Mouse (Mus musculus) hindbrain, embryonic 13.5 days (tissue): Measurements from ENCODE around the gene Rnf181. TPM values are rescaled to one million over a fixed set of nuclear protein-coding genes. Genes with fewer than 3 reads are reported as not detected.

Experiments
- ATAC-seq: fragments of 200-750 bp; cut with Nextera tagmentation; 2 replicates; pipeline ENCODE4 v1.8.0; 2017; ENCODE audit warnings: moderate TSS enrichment; ENCODE audit not compliant: low FRiP score
- H3K27ac ChIP-seq: fragments of 300-500 bp; sonication (generic); 2 replicates; pipeline ENCODE4 v1.5.1; 2015; ENCODE audit warnings: inconsistent platforms, mild to moderate bottlenecking, moderate library complexity
- H3K27me3 ChIP-seq: fragments of 300-500 bp; sonication (generic); 2 replicates; pipeline ENCODE4 v1.6.1; 2015; ENCODE audit warnings: mild to moderate bottlenecking, inconsistent platforms
- H3K36me3 ChIP-seq: fragments of 300-500 bp; sonication (generic); 2 replicates; pipeline ENCODE4 v1.6.1; 2015; ENCODE audit warnings: mild to moderate bottlenecking, inconsistent platforms
- H3K4me1 ChIP-seq: fragments of 300-500 bp; sonication (generic); replicated peaks from 2 replicates; pipeline ENCODE4 v1.6.1; 2015; ENCODE audit warnings: inconsistent platforms
- H3K4me2 ChIP-seq: fragments of 300-500 bp; sonication (generic); 2 replicates; pipeline ENCODE4 v1.6.1; 2015; ENCODE audit warnings: inconsistent platforms, mild to moderate bottlenecking, moderate library complexity
- H3K4me3 ChIP-seq: fragments of 300-500 bp; sonication (generic); 2 replicates; pipeline ENCODE4 v1.5.1; 2015; ENCODE audit warnings: mild to moderate bottlenecking, inconsistent platforms
- H3K9ac ChIP-seq: fragments of 300-500 bp; sonication (generic); 2 replicates; pipeline ENCODE4 v1.6.1; 2015; ENCODE audit warnings: mild to moderate bottlenecking, inconsistent platforms
- H3K9me3 ChIP-seq: fragments of 300-500 bp; sonication (generic); 2 replicates; pipeline ENCODE4 v1.6.1; 2016; ENCODE audit warnings: inconsistent platforms
- WGBS: fragments of 180-500 bp; shearing (Covaris S2); methylation state at CpG from one replicate; pipeline ENCODE4 v1.1.7; 2015; 5-methylcytosine and 5-hydroxymethylcytosine counted together
- polyA plus RNA-seq: library from polyadenylated mRNA; unstranded; fragments of >200 nt; fragmentation: Nextera tagmentation; extraction: Ambion mirVana; gene quantifications from 2 replicates; pipeline ENCODE4 v1.2.1, GENCODE M21; 2015

The Rnf181 gene
- polyA plus RNA-seq = 141 and 147 TPM in 2 replicates

GRCm38 (mm10) chr6:72366844-72367443 lies at the start of gene Rnf181:
Rnf181 (minus strand) TSS chr6:72366956.
- Histone ChIP-seq H3K9me3 (no peaks in the 10 kb centered on the region), H3K4me1 (peaks cover 10% of the 10 kb centered on the region), H3K36me3 (no peaks in the 10 kb centered on the region), H3K4me3 (no peak within 1 kb of the TSS), H3K27ac (no peak within 1 kb of the TSS), H3K4me2 (no peak within 1 kb of the TSS), H3K27me3 (0 out of 2 replicates have a peak, but pooled peaks cover 2% of the 10 kb centered on the region), H3K9ac (no peak within 1 kb of the TSS)
- ATAC-seq = no peak
- 76% methylated on average over 4 of the region's 4 CpGs for WGBS

- H3K4me3 ChIP-seq = no peak overlapping the region
- WGBS = 88% methylated on average over 7 of the region's 7 CpGs
- peak overlapping the region; percentile 39; the same call in 1 of the 2 replicates for H3K9ac ChIP-seq
- no peak for ATAC-seq
- peaks cover 24% of the 10 kb centered on the region for H3K4me1 ChIP-seq
- H3K27me3 ChIP-seq = no peaks in the 10 kb centered on the region
- peak overlapping the region; percentile 1; the same call in 1 of the 2 replicates for H3K4me2 ChIP-seq
- H3K36me3 ChIP-seq = peaks cover 41% of the 10 kb centered on the region
- H3K27ac ChIP-seq = no peak overlapping the region
- no peaks in the 10 kb centered on the region for H3K9me3 ChIP-seq
These were observed 49.4 kb upstream of the Rnf181 start for GRCm38 (mm10) chr6:72415964-72416772.

- Histone ChIP-seq H3K27me3 (no peaks in the 10 kb centered on the region), H3K9ac (peak overlapping the region; percentile 90)
These were observed 48.4 kb upstream of the Rnf181 start for GRCm38 (mm10) chr6:72415181-72415580.

GRCm38 (mm10) chr6:72414076-72414756 lies 47.5 kb upstream of the Rnf181 start, which contains the start of gene Ggcx:
Ggcx (plus strand) TSS chr6:72414308.
- ATAC-seq = peak; percentile 95
- H3K9ac ChIP-seq = peak within 1 kb of the TSS; percentile 90
- peak within 1 kb of the TSS; percentile 79 for H3K4me3 ChIP-seq
- H3K4me1 ChIP-seq = peaks cover 24% of the 10 kb centered on the region
- no peaks in the 10 kb centered on the region for H3K9me3 ChIP-seq
- no peaks in the 10 kb centered on the region for H3K27me3 ChIP-seq
- peak within 1 kb of the TSS; percentile 78 for H3K27ac ChIP-seq
- peaks cover 23% of the 10 kb centered on the region for H3K36me3 ChIP-seq
- H3K4me2 ChIP-seq = peak within 1 kb of the TSS; percentile 90
- 2% methylated on average over 33 of the region's 33 CpGs for WGBS

More at GRCm38 (mm10) chr6:72415181-72415580, 48.4 kb upstream of the Rnf181 start:
- H3K4me3 ChIP-seq = peak overlapping the region; percentile 79
- WGBS = 86% methylated on average over 5 of the region's 5 CpGs
- H3K4me2 ChIP-seq = peak overlapping the region; percentile 90
- peaks cover 32% of the 10 kb centered on the region for H3K36me3 ChIP-seq
- no peaks in the 10 kb centered on the region for H3K9me3 ChIP-seq
- no peak overlapping the region for H3K27ac ChIP-seq
- no peak for ATAC-seq
- H3K4me1 ChIP-seq = peaks cover 24% of the 10 kb centered on the region

DNA sequence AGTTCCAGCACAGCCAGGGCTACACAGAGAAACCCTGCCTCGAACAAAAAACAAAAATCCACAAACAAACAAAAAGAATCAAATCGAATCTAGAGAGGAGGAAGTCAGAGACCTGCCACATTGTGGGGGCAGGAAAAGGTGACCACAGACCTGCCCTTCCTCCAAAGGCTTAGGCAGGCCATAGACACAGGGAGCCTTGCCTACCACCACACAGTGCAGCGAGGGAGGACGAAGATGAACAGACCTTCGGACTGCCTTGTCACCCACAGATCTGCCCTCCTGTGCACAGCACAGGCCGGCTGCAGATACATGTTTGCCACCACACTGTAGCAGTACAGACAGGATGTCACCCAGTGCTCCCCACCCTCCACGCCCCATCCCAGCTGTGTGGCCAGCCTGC lies 43.8 kb upstream of the Rnf181 start:
- H3K36me3 ChIP-seq = no peaks in the 10 kb centered on the region
- no peak overlapping the region for H3K4me3 ChIP-seq
- H3K4me2 ChIP-seq = no peak overlapping the region
- WGBS = 88% methylated on average over 7 of the region's 7 CpGs
- H3K9me3 ChIP-seq = no peaks in the 10 kb centered on the region
- no peaks in the 10 kb centered on the region for H3K27me3 ChIP-seq
- 0 out of 2 replicates have a peak overlapping the region, but pooled peaks have one; percentile 0 for H3K9ac ChIP-seq
- no peak overlapping the region for H3K27ac ChIP-seq
- ATAC-seq = no peak
- peaks cover 16% of the 10 kb centered on the region for H3K4me1 ChIP-seq

DNA sequence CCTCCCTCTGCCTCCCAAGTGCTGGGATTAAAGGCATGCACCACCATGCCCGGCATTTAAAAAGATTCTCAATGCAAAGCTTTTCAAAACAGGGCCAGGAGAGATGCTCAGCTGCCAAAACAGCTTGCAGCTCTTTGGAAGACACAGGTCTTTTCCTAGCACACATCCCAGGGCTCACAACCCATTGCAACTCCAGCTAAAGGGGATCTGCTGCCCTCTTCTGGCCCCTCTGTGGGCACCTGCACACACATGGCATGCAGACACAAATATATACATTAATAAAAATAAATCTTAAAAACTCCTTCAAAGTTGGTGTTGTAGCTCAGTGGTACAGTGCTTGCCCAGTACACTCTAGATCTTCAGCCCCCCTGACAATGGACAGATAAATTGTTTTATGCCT lies 43.2 kb upstream of the Rnf181 start:
- peaks cover 11% of the 10 kb centered on the region for H3K4me1 ChIP-seq
- H3K4me2 ChIP-seq = no peak overlapping the region
- no peak overlapping the region for H3K4me3 ChIP-seq
- 26% methylated on average over 1 of the region's 1 CpGs for WGBS
- no peak overlapping the region for H3K9ac ChIP-seq
- no peak for ATAC-seq
- no peaks in the 10 kb centered on the region for H3K36me3 ChIP-seq
- no peak overlapping the region for H3K27ac ChIP-seq
- no peaks in the 10 kb centered on the region for H3K27me3 ChIP-seq
- no peaks in the 10 kb centered on the region for H3K9me3 ChIP-seq

- ATAC-seq = no peak
These were observed 42.8 kb upstream of the Rnf181 start for GRCm38 (mm10) chr6:72409567-72409966.

DNA sequence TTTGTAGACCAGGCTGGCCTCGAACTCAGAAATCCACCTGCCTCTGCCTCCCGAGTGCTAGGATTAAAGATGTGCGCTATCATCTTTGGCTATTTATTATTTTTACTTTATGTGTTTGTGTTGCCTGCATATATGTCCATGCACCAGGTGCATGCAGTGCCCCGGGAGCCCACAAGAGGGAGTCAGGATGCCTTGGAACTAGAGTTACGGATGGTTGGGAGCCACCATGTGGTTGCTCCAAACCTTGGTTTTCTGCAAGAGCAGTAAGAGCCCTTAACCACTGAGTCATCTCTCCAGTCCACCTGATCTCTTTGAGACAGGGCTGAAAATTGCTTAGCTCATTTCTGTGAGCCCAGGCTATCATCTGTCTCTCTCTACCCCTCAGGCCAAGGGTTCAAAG lies 40.4 kb upstream of the Rnf181 start:
- H3K4me1 ChIP-seq = no peaks in the 10 kb centered on the region
- no peak; the same call in 1 of the 2 replicates for ATAC-seq
- no peak overlapping the region for H3K4me2 ChIP-seq
- H3K4me3 ChIP-seq = no peak overlapping the region
- no peaks in the 10 kb centered on the region for H3K9me3 ChIP-seq
- H3K27me3 ChIP-seq = no peaks in the 10 kb centered on the region
- H3K36me3 ChIP-seq = no peaks in the 10 kb centered on the region
- H3K27ac ChIP-seq = no peak overlapping the region
- WGBS = 3% methylated on average over 5 of the region's 5 CpGs
- no peak overlapping the region for H3K9ac ChIP-seq

More at GRCm38 (mm10) chr6:72409567-72409966, 42.8 kb upstream of the Rnf181 start:
- H3K36me3 ChIP-seq = no peaks in the 10 kb centered on the region
- H3K4me1 ChIP-seq = peaks cover 7% of the 10 kb centered on the region
- no peak overlapping the region for H3K9ac ChIP-seq
- H3K27ac ChIP-seq = no peak overlapping the region
- no peak overlapping the region for H3K4me3 ChIP-seq
- no peaks in the 10 kb centered on the region for H3K9me3 ChIP-seq
- no peaks in the 10 kb centered on the region for H3K27me3 ChIP-seq
- H3K4me2 ChIP-seq = no peak overlapping the region
- 17% methylated on average over 3 of the region's 3 CpGs for WGBS

GRCm38 (mm10) chr6:72405356-72405755 lies 38.6 kb upstream of the Rnf181 start:
- no peak overlapping the region for H3K9ac ChIP-seq
- H3K9me3 ChIP-seq = no peaks in the 10 kb centered on the region
- no peak overlapping the region for H3K4me3 ChIP-seq
- no peak overlapping the region for H3K4me2 ChIP-seq
- no peaks in the 10 kb centered on the region for H3K4me1 ChIP-seq
- no peaks in the 10 kb centered on the region for H3K36me3 ChIP-seq
- 84% methylated on average over 7 of the region's 7 CpGs for WGBS
- ATAC-seq = no peak
- no peaks in the 10 kb centered on the region for H3K27me3 ChIP-seq
- no peak overlapping the region for H3K27ac ChIP-seq

DNA sequence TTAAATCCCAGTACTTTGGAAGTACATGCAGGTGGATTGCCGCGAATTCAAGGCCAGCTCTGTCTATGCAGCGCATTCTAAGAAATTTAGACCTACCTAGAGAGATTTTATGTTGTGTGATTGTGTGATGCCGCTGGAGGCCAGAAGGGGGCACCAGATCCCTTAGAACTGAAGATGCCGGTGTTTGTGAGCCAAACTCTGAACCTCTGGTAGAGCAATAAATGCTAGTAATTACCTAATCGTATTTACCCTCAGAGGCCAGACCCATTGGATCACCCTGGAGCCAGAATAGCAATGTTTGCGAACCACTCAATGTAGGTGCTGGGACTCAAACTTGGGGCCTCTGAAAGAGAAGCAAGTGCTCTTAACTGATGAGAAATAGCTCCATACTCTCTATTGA lies 35.1 kb upstream of the Rnf181 start:
- Histone ChIP-seq H3K4me3 (no peak overlapping the region), H3K27ac (no peak overlapping the region), H3K9me3 (no peaks in the 10 kb centered on the region), H3K27me3 (no peaks in the 10 kb centered on the region), H3K4me2 (no peak overlapping the region), H3K36me3 (no peaks in the 10 kb centered on the region), H3K4me1 (no peaks in the 10 kb centered on the region), H3K9ac (no peak overlapping the region)
- no peak for ATAC-seq
- WGBS = 24% methylated on average over 7 of the region's 7 CpGs

DNA sequence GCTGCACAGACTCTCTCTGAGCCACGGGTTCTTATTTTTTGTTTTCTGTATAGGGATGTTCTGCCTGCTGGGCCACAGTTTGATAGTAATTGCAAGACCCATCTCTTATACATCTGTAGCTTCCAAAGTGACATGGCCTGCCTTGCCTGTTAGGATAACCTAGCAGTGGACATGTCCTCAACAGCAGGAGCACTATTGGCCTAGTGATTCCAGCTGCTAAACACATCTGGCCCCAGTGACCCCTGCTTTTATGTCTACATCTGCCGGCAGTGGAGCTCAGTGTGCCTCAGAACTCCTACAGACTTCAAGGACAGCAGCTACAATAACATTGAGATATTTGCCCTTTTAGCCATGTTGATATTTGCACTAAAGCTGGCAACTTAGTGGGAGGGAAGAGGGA lies 33.2 kb upstream of the Rnf181 start:
- Histone ChIP-seq H3K36me3 (no peaks in the 10 kb centered on the region), H3K27me3 (no peaks in the 10 kb centered on the region), H3K4me1 (no peaks in the 10 kb centered on the region), H3K4me2 (no peak overlapping the region), H3K27ac (no peak overlapping the region), H3K9ac (no peak overlapping the region), H3K9me3 (no peaks in the 10 kb centered on the region), H3K4me3 (no peak overlapping the region)
- ATAC-seq = no peak
- WGBS = 56% methylated on average over 2 of the region's 2 CpGs

DNA sequence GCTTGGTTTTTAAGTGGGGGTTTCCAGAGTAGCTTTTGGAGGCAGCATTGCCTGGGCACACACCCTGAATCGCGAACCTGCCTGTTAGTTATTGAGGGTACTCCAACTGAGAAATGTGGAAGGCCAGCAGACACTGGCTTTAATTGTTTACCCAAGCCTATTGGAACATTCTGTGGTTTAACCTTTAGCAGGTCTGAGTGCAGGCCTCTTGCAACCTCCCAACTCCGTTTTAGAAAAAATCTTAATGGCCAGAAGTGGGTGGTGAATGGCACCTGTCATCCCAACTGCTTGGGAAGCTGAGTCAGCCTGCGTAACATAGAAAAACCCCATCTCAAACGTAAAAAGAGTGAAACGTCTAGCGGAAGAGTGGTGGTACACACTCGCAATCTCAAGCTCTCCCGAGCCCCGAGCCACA lies 30.1 kb upstream of the Rnf181 start:
- Histone ChIP-seq H3K27me3 (no peaks in the 10 kb centered on the region), H3K9ac (no peak overlapping the region), H3K27ac (no peak overlapping the region), H3K4me1 (no peaks in the 10 kb centered on the region), H3K36me3 (no peaks in the 10 kb centered on the region), H3K4me2 (no peak overlapping the region), H3K4me3 (no peak overlapping the region), H3K9me3 (no peaks in the 10 kb centered on the region)
- 85% methylated on average over 10 of the region's 10 CpGs for WGBS
- ATAC-seq = no peak
